Mouse (Mus musculus) hematopoietic stem cell, adult 5-6 weeks (primary cell): ENCODE measurements around the gene U2surp. TPM values are rescaled to one million over a fixed set of nuclear protein-coding genes. Genes with fewer than 3 reads are reported as not detected.
A peak's percentile ranks its signal among the peaks of the same experiment; 100 is the strongest.

Experiments
- ATAC-seq, 2 experiments: fragments of 125-278 bp in 1 of 2; replicated peaks in 1 of 2; 2 replicates each; pipeline ENCODE4 v1.8.0; 2016 to 2017; ENCODE audit warnings: inconsistent platforms in 2 of 2, mild to moderate bottlenecking in 2 of 2, moderate number of reproducible peaks in 2 of 2, low read depth in 1 of 2, moderate TSS enrichment in 1 of 2; ENCODE audit not compliant: low FRiP score in 2 of 2, poor library complexity in 2 of 2, severe bottlenecking in 2 of 2, insufficient read depth in 1 of 2, low TSS enrichment in 1 of 2
- total RNA-seq: library from RNA; stranded (forward); fragments of 172-1452, 232-1000 nt; gene quantifications from 2 replicates; pipeline ENCODE4 v1.2.3, GENCODE M21; 2017

The U2surp gene
- total RNA-seq, 1 experiment from 2014 or later = 189 TPM

GRCm38 (mm10) chr9:95407586-95408220, 104.1 kb downstream of the U2surp start:
- peak; percentile 57 to 61 for ATAC-seq

Other genes starting within 250 kb of the U2surp start
- 0.44 and 0.89 TPM in 2 replicates for gene Chst2, start 105.3 kb downstream of the U2surp start, total RNA-seq
- 0.88 and 4.4 TPM in 2 replicates for gene Paqr9, start 47.7 kb upstream of the U2surp start, total RNA-seq
- gene Pcolce2, start 125.6 kb upstream of the U2surp start, total RNA-seq = not detected in 2 replicates
- 0.56 and 3.2 TPM in 2 replicates for gene Trpc1, start 238.4 kb upstream of the U2surp start, total RNA-seq